Mouse (Mus musculus): ENCODE measurements at regions not wholly inside any gene's neighbourhood (a gene's known extent, or its start where the extent isn't known, plus 50 kb on each side); places are given as distances from the start of the nearest gene placed in this dataset.

DNA sequence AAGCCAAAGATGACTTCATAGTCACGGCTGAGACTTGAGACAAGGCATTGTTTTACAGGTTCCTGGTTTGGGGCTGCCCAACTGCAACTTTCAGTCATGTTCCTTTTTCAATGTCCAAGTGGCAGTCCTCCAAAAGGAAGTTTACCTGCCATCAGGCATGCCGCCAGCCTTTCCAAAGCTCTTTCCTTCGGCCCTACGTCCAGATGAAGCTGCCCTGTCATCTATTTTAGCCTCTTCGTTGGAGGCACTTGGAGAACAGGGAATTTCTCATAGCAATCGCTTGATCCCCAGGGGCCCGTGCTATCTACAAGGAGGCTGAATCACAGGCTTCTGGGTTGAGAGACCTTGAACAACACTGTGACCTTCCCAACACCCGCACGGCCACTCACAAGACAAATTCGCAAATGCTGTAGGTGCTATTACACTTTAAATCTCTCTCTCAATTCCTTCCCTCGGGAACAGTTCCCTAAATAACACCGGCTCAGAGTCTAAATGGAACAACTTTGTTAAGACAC is 468.4 kb downstream of the Efna5 start:
- DNase-seq: no peak

GRCm38 (mm10) chr17:62403739-62404138 is 477.4 kb downstream of the Efna5 start:
- no peak for DNase-seq

- no peak for DNase-seq
Observed at GRCm38 (mm10) chr17:62393355-62394006, 487.6 kb downstream of the Efna5 start.

GRCm38 (mm10) chr17:62384053-62384452 is 497.1 kb downstream of the Efna5 start:
- DNase-seq: no peak

- no peak for DNase-seq
Observed at GRCm38 (mm10) chr17:62378868-62379417, 502.2 kb downstream of the Efna5 start.

GRCm38 (mm10) chr17:62369100-62369499 is 512.0 kb downstream of the Efna5 start:
- no peak for DNase-seq

- no peak for DNase-seq
Observed at GRCm38 (mm10) chr17:62367937-62368336, 513.2 kb downstream of the Efna5 start.

GRCm38 (mm10) chr17:62358323-62358722 is 522.8 kb downstream of the Efna5 start:
- DNase-seq: no peak

DNA sequence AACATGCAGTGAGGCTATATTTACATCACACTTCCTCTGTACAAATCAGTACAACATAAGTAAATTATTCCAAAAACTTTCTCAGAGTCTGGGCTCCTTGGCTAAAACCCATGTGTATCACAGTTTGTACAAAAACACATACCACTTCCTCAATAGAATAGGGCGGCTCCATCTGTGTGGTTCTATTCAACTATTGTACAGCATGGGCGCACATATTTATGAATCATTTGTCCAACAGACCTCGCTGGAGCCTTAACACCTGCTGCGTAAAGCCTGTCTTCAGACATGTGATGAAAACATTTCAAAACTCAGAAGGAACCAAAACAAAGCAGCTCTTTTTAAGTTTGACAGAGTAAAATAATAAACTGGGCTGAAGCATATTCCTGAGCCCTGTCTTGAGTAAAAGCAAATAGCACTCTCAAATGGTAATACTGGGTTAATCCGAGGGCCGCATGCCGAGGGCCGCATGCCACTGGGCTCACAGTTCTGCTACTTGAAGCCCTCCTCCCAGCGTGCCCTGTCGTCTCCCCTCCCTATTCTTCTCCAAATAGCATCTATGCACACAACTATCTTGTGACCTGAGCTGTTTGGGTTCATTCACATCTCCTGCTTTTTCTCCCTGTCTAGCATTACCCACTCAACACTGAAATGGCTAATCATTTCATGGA is 543.1 kb downstream of the Efna5 start:
- no peak for DNase-seq

DNA sequence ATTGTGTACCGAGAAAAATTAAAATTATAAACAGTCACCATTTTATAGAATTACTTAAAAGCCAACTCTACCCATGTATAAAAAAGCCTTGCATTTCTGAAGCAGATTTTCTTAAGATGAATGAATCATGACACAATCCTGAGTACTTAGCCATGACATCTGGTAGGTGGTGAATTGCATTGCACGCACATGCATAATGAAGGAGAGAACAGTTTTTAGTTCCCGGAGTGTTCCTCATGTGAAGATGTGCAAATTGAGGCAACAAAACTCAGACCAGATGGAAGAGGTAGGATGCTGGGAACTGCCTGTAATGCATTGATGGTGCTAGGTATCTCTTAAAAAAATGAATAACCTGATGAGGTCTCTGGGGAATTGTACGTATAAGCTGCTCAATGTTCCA is 550.9 kb downstream of the Efna5 start:
- DNase-seq: no peak

- DNase-seq: no peak
Observed at GRCm38 (mm10) chr17:62326844-62327243, 554.3 kb downstream of the Efna5 start.

- DNase-seq: no peak
Observed at GRCm38 (mm10) chr17:62319033-62319432, 562.1 kb downstream of the Efna5 start.

- DNase-seq: no peak
Observed at GRCm38 (mm10) chr17:62310059-62310458, 571.1 kb downstream of the Efna5 start.

DNA sequence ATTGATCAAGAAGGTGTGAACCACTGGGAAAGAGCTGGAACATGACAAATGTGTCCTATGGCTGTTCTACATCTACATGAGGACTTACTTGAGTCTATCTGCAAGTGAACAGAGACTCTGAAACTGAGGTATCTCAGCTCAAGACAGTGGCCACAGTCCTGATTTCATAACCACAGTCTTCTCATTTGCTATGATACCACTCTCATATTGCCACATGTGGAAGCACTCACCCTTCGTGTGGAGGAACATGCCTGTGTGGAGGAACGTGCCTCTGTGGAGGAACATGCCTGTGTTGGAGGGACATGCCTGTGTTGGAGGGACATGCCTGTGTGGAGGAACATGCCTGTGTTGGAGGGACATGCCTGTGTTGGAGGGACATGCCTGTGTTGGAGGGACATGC is 574.0 kb downstream of the Efna5 start:
- no peak for DNase-seq

DNA sequence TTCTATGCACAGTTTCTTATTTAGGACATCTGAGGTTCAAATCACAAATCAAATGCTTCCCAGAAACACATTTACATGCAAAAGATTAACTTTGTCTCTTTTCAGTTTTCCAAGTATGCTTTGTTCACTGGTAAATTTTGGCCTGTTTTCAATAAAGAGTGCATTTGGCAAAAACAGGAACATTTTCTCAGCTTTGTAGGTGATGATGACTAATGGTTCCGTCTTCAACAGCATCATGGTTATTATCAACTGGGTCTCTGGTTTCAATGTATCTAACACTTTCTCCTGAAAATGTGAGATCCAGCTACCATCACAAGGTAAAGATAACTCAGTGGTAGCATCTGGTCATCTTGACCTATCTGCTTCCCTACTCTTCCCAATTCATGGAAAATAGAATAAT is 574.6 kb downstream of the Efna5 start:
- no peak for DNase-seq

DNA sequence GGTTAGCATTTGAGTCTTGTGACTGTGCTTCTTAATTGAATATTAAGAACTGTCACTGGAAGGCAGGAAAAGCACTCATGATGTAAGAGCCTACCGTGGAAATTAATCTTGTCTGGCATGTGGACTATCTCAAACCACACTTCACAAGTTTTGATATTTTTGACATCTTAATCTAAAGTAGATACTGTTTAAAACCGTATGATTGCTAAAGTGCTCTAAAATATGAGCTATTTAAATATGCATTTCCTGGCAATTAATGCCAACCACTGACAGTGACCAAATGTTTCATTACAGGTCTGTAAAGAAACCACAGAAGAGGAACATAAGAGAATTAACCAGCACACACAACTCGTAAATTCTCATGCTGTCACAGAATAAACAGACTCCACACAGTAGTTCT is 576.0 kb downstream of the Efna5 start:
- DNase-seq: no peak

DNA sequence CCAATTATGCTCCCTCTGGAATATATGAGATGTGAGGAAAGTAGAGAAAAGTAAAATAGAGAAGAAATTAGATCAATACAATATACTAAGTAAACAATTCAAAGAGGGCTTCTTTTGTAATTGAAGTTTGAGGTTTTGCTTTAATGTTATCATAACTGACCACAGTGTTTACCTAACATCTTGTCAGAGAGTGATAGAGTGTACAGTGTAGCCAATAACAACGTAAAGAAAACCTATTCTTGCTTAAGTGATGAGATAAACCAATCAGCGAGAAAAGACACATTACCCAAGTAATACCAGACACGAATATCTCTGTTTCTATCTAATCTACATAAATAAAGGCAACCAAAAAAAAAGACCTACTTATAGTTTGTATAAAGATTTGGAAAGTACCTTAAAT is 577.0 kb downstream of the Efna5 start:
- no peak for DNase-seq

GRCm38 (mm10) chr17:62299875-62300274 is 581.2 kb downstream of the Efna5 start:
- no peak for DNase-seq

- DNase-seq: no peak
Observed at GRCm38 (mm10) chr17:62297393-62298060, 583.6 kb downstream of the Efna5 start.

GRCm38 (mm10) chr17:62295412-62295811 is 585.7 kb downstream of the Efna5 start:
- no peak for DNase-seq

DNA sequence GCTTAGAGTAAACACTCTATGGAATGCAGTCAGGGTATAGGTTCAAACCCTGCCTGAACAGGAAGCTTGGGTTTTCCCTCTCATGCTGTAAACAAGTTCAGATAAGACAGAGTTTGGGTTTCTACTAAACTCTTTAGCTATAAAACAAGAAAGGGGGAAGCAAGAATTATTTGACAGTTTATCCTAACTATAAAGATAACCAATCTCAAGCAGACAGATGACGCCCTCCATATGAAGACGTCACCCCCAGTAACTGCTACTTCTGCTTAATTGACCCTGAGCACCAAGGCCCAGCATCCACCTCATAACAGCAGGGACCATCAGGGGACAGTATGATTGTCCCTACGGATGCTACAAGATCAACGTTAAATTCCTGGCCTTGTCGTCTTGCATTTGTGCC is 588.4 kb downstream of the Efna5 start:
- DNase-seq: no peak

DNA sequence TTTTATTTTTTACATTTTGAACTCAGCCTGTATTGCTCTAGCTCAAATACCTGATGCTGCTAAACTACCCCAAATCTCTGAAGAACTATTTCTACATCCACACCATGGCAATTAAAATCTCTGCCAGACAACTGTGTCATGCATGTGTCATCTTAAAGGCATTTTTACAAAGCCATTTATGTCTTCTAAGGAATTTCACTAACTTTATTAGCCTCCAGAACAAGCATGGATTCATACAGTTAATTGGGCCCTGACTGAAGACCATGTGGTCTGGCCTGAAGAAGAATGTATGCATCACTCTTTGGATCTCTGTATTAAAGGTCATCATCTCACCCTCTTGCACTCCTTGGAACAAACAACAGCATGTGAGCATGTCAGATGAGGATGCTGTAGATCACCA is 593.5 kb downstream of the Efna5 start:
- no peak for DNase-seq

- DNase-seq: no peak
Observed at GRCm38 (mm10) chr17:62287127-62287526, 594.0 kb downstream of the Efna5 start.
